In genomic region chr14:21994061-21994990, GRCm38 (mm10) we compare ENCODE assay signal across 8 mouse cellular contexts. TPM values are rescaled to one million over a fixed set of nuclear protein-coding genes. Genes with fewer than 3 reads are reported as not detected.
DNase-seq lines count a peak whose midpoint lies in the region; ATAC-seq and TF ChIP-seq lines count a peak whose summit lies in the region.

No protein-coding gene starts in this region.

- WGBS in spleen, adult 2 months: 8% methylated on average over 44 of the region's 44 CpGs
- WGBS in forebrain, embryonic 10.5 days: under 1% methylated on average over 44 of the region's 44 CpGs
- 9% methylated on average over 42 of the region's 44 CpGs for WGBS in stomach, embryonic 16.5 days

- no peaks in the 10 kb centered on the region for H3K9me3 ChIP-seq in forebrain, embryonic 10.5 days
- no peaks in the 10 kb centered on the region for H3K9me3 ChIP-seq in stomach, embryonic 16.5 days (replicated peaks; ENCODE audit: control insufficient read depth, low read length)

- no peaks in the 10 kb centered on the region; the same call in 1 of the 2 replicates for H3K4me1 ChIP-seq in spleen, adult 2 months (ENCODE audit: control insufficient read depth, insufficient read depth, insufficient read length)
- peaks cover 59% of the 10 kb centered on the region for H3K4me1 ChIP-seq in forebrain, embryonic 10.5 days
- peaks cover 15% of the 10 kb centered on the region for H3K4me1 ChIP-seq in stomach, embryonic 16.5 days (ENCODE audit: control insufficient read depth, insufficient read depth, low read length)

- TF ChIP-seq POLR2A in spleen, adult 2 months (IDR thresholded peaks at IDR 0.05; ENCODE audit: low read depth, low read length): no peak

- peak overlapping the region; percentile 57; the same call in 1 of the 2 replicates for H3K4me3 ChIP-seq in spleen, adult 2 months (ENCODE audit: extremely low read depth, insufficient read depth, insufficient read length)
- peak overlapping the region; percentile 74 for H3K4me3 ChIP-seq in forebrain, embryonic 10.5 days
- H3K4me3 ChIP-seq in stomach, embryonic 16.5 days (replicated peaks; ENCODE audit: low read length): peak overlapping the region; percentile 83

- peak overlapping the region; percentile 89 for H3K9ac ChIP-seq in stomach, embryonic 16.5 days (ENCODE audit: low read length)

- DNase-seq in spleen, adult 2 months (ENCODE audit: low read depth in 1 of 2, low spot score in 2 of 2): no peak
- DNase-seq in spleen, postnatal 4 days (ENCODE audit: low spot score in 2 of 2): no peak
- peak; percentile 37 for DNase-seq in forebrain, embryonic 10.5 days (ENCODE audit: extremely low spot score, low spot score)
- peak; percentile 48 to 54 for DNase-seq in kidney, adult 8-10 months
- peak; percentile 41 for DNase-seq in lung, postnatal 10 days
- DNase-seq in B cell, adult 2 months: no peak
- no peak for DNase-seq in urinary bladder, adult 18-20 months (ENCODE audit: low spot score in 2 of 2)

- no peak for ATAC-seq in stomach, embryonic 16.5 days (ENCODE audit: insufficient read depth, low FRiP score)

- H3K36me3 ChIP-seq in spleen, adult 2 months (ENCODE audit: control insufficient read depth, insufficient read depth, low read length): no peaks in the 10 kb centered on the region
- H3K36me3 ChIP-seq in forebrain, embryonic 10.5 days (replicated peaks): no peaks in the 10 kb centered on the region
- no peaks in the 10 kb centered on the region for H3K36me3 ChIP-seq in stomach, embryonic 16.5 days (ENCODE audit: control insufficient read depth, insufficient read depth, low read length)

- TF ChIP-seq CTCF in spleen, adult 2 months (IDR thresholded peaks at IDR 0.05; ENCODE audit: extremely low read depth, insufficient read depth, insufficient read length, insufficient replicate concordance): no peak

- peak overlapping the region; percentile 50 for H3K27ac ChIP-seq in spleen, adult 2 months (ENCODE audit: insufficient read depth, low read length)
- peak overlapping the region; percentile 88 for H3K27ac ChIP-seq in forebrain, embryonic 10.5 days
- peak overlapping the region; percentile 95 for H3K27ac ChIP-seq in stomach, embryonic 16.5 days (ENCODE audit: low read length)

- H3K4me2 ChIP-seq in stomach, embryonic 16.5 days (ENCODE audit: low read depth, low read length): peak overlapping the region; percentile 81

- peaks cover 12% of the 10 kb centered on the region for H3K27me3 ChIP-seq in spleen, adult 2 months (ENCODE audit: control insufficient read depth, insufficient read depth, low read length)
- peaks cover 95% of the 10 kb centered on the region for H3K27me3 ChIP-seq in forebrain, embryonic 10.5 days (ENCODE audit: poor library complexity, severe bottlenecking)
- H3K27me3 ChIP-seq in stomach, embryonic 16.5 days (ENCODE audit: control insufficient read depth, insufficient read depth, low read length): no peaks in the 10 kb centered on the region

RNA-seq across cellular contexts. Expression of gene Zfp503, which starts 4.9 kb away (rescaled TPM):
- 8.8 and 13.9 TPM in 2 replicates for polyA plus RNA-seq in spleen, adult 2 months (2012; rRNA removed)
- 7.6 and 8.6 TPM in 2 replicates for polyA plus RNA-seq in forebrain, embryonic 10.5 days (2016; fragmentation: Nextera tagmentation; extraction: Ambion mirVana)
- polyA plus RNA-seq in stomach, embryonic 16.5 days (2015; fragmentation: Nextera tagmentation; extraction: Ambion mirVana): 7.1 and 10.1 TPM in 2 replicates

RNA-seq across cellular contexts. Expression of gene Lrmda, which starts 25.2 kb away (rescaled TPM):
- polyA plus RNA-seq in spleen, adult 2 months (2012; rRNA removed): 0.37 and 0.68 TPM in 2 replicates
- polyA plus RNA-seq in forebrain, embryonic 10.5 days (2016; fragmentation: Nextera tagmentation; extraction: Ambion mirVana): 0.20 and 0.41 TPM in 2 replicates
- polyA plus RNA-seq in stomach, embryonic 16.5 days (2015; fragmentation: Nextera tagmentation; extraction: Ambion mirVana): 0.86 and 0.94 TPM in 2 replicates

Comparison
In these comparisons a context has a peak if more than half of its experiments do, and no peak if none do; other contexts are left out.
1. DNase-seq: peak in forebrain, embryonic 10.5 days (single experiment), kidney, adult 8-10 months (2 of 2) and lung, postnatal 10 days (single experiment); none in spleen, adult 2 months (0 of 2), spleen, postnatal 4 days (0 of 2), B cell, adult 2 months (0 of 2) and urinary bladder, adult 18-20 months (0 of 2).
2. Peak in every context shown above with its lines, with median percentiles within 50 percentile points of each other: H3K27ac ChIP-seq and H3K4me3 ChIP-seq.